9 mouse cellular contexts compared by ENCODE assay signal in genomic region chr19:53464681-53465080, GRCm38 (mm10).
DNase-seq lines count a peak whose midpoint lies in the region; ATAC-seq and TF ChIP-seq lines count a peak whose summit lies in the region.
"Had no signal": no experiment of that assay in that cellular context is flagged by ENCODE, and none has a peak within 500 bp of the region (broad histone marks: within the 10 kb centered on the region; RNA-seq: fewer than 3 reads in every experiment).

No protein-coding gene starts in this region.

- no peaks in the 10 kb centered on the region for H3K9me3 ChIP-seq in G1E (replicated peaks)
- peaks cover 36% of the 10 kb centered on the region for H3K9me3 ChIP-seq in megakaryocyte, embryonic 14.5 days
- H3K9me3 ChIP-seq in forebrain, postnatal 0 days (ENCODE audit: low read length): no peaks in the 10 kb centered on the region
- H3K9me3 ChIP-seq: hindbrain, embryonic 12.5 days had no signal

- H3K36me3 ChIP-seq in G1E (replicated peaks): no peaks in the 10 kb centered on the region
- no peaks in the 10 kb centered on the region for H3K36me3 ChIP-seq in megakaryocyte, embryonic 14.5 days (replicated peaks; ENCODE audit: low read length)
- H3K36me3 ChIP-seq in forebrain, postnatal 0 days (ENCODE audit: insufficient read depth): no peaks in the 10 kb centered on the region
- H3K36me3 ChIP-seq: hindbrain, embryonic 12.5 days had no signal

- H3K4me3 ChIP-seq in G1E (ENCODE audit: low read depth, low read length): no peak overlapping the region
- H3K4me3 ChIP-seq in megakaryocyte, embryonic 14.5 days (replicated peaks): peak overlapping the region; percentile 64
- no peak overlapping the region for H3K4me3 ChIP-seq in forebrain, postnatal 0 days (ENCODE audit: low read depth, low read length)
- H3K4me3 ChIP-seq: hindbrain, embryonic 12.5 days had no signal

- no peak overlapping the region for H3K27ac ChIP-seq in forebrain, postnatal 0 days (ENCODE audit: low read depth, low read length)
- H3K27ac ChIP-seq: hindbrain, embryonic 12.5 days had no signal

- peak; percentile 79 for ATAC-seq in G1E (ENCODE audit: extremely low read depth, insufficient number of reproducible peaks, low FRiP score, poor library complexity, severe bottlenecking)
- ATAC-seq in forebrain, postnatal 0 days: no peak
- ATAC-seq: midbrain, embryonic 16.5 days had no signal

- H3K4me2 ChIP-seq in forebrain, postnatal 0 days (ENCODE audit: low read depth): no peak overlapping the region
- H3K4me2 ChIP-seq: hindbrain, embryonic 12.5 days had no signal

- no peaks in the 10 kb centered on the region for H3K27me3 ChIP-seq in G1E (ENCODE audit: insufficient read depth, low read length)
- peaks cover 36% of the 10 kb centered on the region for H3K27me3 ChIP-seq in megakaryocyte, embryonic 14.5 days (replicated peaks)
- no peaks in the 10 kb centered on the region for H3K27me3 ChIP-seq in forebrain, postnatal 0 days (ENCODE audit: insufficient read depth, low read length)

- TF ChIP-seq CTCF in G1E (IDR thresholded peaks at IDR 0.05; ENCODE audit: low read depth, low read length): no peak
- no peak for TF ChIP-seq CTCF in forebrain, postnatal 0 days (IDR thresholded peaks at IDR 0.05; ENCODE audit: low read depth)

- H3K4me1 ChIP-seq in G1E (ENCODE audit: insufficient read depth, low read depth, low read length): peaks cover 8% of the 10 kb centered on the region
- H3K4me1 ChIP-seq in megakaryocyte, embryonic 14.5 days: peaks cover 27% of the 10 kb centered on the region
- H3K4me1 ChIP-seq in forebrain, postnatal 0 days (ENCODE audit: insufficient read depth): 0 out of 2 replicates have a peak, but pooled peaks cover 9% of the 10 kb centered on the region

- no peak overlapping the region for H3K9ac ChIP-seq in forebrain, postnatal 0 days
- H3K9ac ChIP-seq: hindbrain, embryonic 12.5 days had no signal

- WGBS in forebrain, postnatal 0 days: 80% methylated on average over 5 of the region's 5 CpGs

- no peak for DNase-seq in G1E (ENCODE audit: low spot score)
- DNase-seq in induced T-regulatory cell, adult 2 months (ENCODE audit: low read depth): peak; percentile 91
- peak; percentile 63 to 83 for DNase-seq in thymus, adult 18-20 months
- no peak for DNase-seq in forebrain, postnatal 0 days
- DNase-seq in testis, postnatal 14 days (ENCODE audit: low spot score): no peak
- no peak for DNase-seq in layer of hippocampus, postnatal 25 days (ENCODE audit: extremely low spot score in 1 of 2, low spot score in 1 of 2)

Comparison
In these comparisons a context has a peak if more than half of its experiments do, and no peak if none do; other contexts are left out.
1. DNase-seq: peak in induced T-regulatory cell, adult 2 months (single experiment) and thymus, adult 18-20 months (2 of 2); none in G1E (single experiment), forebrain, postnatal 0 days (single experiment), testis, postnatal 14 days (single experiment) and layer of hippocampus, postnatal 25 days (0 of 2).